Mouse (Mus musculus) small intestine, adult 2 months (tissue): Measurements from ENCODE around the gene Atp13a3.

Experiments used
- CTCF ChIP-seq: fragments of 200-500 bp; IDR thresholded peaks from 2 replicates; pipeline ENCODE4 v1.5.1; 2012; ENCODE audit warnings: low read depth, mild to moderate bottlenecking, control low read depth, inconsistent platforms, low read length, moderate library complexity, mixed read lengths; ENCODE audit not compliant: insufficient replicate concordance, insufficient read length; ENCODE audit errors: extremely low read depth
- POLR2A ChIP-seq: fragments of 200-500 bp; IDR thresholded peaks from 2 replicates; pipeline ENCODE4 v1.6.1; 2012; ENCODE audit warnings: low read depth, mild to moderate bottlenecking, control low read depth, inconsistent platforms, low read length, moderate library complexity

GRCm38 (mm10) chr16:30424053-30424452 lies 18.3 kb upstream of the Atp13a3 start:
- no peak for TF ChIP-seq CTCF
- TF ChIP-seq POLR2A: no peak
